Mouse (Mus musculus) cerebral cortex, adult 2 months (tissue): Measurements from ENCODE around the gene Olfr1474.

Source experiments
- WGBS: fragments of 180-500 bp; shearing (Covaris S2); methylation state at CpG from one replicate; pipeline ENCODE4 v1.1.7; 2018; 5-methylcytosine and 5-hydroxymethylcytosine counted together

Gene Olfr1474

DNA sequence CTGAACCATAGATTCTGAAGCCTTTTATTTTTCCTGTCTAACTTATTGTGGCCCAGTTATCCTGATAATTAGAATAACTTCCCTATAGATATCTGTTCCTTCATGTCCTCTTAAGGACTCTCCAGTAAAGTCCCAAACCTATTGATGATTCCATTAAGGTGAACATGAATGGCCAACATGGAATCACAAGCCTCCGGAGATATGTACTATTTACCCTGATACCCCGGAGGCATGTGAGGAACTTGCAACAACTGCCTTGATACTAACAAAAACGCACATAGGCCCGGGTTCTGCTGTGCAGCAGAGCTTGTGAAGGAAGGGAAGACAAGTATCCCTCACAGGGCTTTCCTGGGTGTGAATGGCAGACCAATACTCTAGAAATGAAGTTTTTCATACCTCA is at the start of gene Olfr1474:
TSS of gene Olfr1474 (plus strand) at position 301 of the 400 bp plus-strand sequence.
- WGBS, result 85% methylated on average over 4 of the region's 4 CpGs

DNA sequence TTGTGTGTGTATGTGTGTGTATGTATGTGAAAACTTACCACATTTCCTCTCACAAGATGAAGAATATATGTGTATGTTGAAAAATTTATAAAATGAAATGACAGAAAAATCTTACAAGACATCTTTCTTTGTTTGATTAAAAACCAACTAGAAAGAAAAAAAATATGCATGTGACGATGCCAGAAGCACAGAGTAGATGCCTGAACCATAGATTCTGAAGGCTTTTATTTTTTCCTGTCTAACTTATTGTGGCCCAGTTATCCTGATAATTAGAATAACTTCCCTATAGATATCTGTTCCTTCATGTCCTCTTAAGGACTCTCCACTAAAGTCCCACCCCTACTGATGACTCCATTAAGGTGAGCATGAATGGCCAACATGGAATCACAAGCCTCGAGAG is 26.3 kb upstream of the Olfr1474 start, which contains the start of gene Olfr1471:
TSS of gene Olfr1471 (plus strand) at position 301 of the 400 bp plus-strand sequence.
- WGBS, result 69% methylated on average over 2 of the region's 2 CpGs

DNA sequence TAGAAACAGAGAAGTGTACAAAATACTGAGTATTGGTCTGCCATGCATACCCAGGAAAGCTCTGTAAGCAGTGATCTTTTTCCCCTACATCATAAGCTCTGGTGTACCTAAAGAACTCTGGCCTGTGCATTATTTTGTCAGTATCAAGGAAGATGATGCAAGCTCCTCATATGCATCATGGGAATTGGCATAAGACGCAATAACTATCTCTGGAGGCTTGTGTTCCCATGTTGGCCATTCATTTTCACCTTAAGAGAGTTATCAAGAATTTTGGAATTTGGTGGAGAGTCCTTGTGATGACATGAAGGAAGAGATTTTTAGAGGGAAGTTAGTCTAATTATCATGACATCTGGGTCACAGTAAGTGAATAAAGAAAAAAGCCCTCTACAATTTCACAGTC is 13.4 kb upstream of the Olfr1474 start, which contains the start of gene Olfr1472:
TSS of gene Olfr1472 (minus strand) at position 101 of the 400 bp plus-strand sequence.
- 77% methylated on average over 1 of the region's 1 CpGs for WGBS

DNA sequence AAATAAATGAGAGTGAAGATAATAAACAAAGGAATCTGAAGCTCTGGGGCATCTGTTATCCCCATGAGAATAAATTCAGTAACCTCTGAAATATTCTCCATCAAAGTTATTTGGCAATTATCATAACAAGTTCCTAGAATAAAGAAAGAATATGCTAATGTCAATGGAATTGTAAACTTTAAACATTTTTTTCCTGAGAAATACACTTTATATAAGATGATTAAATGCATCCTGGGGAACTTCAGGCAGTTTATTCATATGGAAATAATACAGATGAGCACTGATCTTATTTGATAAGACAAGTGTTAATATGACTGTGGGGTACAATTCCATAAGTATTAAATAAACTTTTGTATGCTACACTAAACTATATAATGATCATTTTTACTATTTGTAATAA is 10.7 kb downstream of the Olfr1474 start, which contains the start of gene Olfr1475:
TSS of gene Olfr1475 (minus strand) at position 101 of the 400 bp plus-strand sequence.

DNA sequence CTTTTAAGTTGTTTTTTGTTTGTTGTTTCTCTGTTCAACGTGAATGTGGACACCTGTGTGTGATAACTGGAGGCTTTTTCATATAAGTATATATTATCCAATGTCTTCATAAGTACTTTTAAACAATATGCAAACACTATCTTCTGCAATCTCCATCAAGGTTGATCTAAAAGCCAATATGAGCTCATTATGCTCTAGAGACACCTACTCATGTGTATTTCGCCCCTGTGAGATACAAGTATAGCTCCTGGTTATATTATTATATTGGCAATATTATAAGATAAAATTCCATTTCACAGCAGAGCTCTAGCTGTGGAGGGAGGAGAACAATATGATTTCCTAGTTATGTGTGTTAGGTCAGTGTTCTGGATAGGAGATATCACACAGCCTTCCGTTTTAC is 30.9 kb downstream of the Olfr1474 start, which contains the start of gene Olfr1477:
TSS of gene Olfr1477 (plus strand) at position 301 of the 400 bp plus-strand sequence.
- 64% methylated on average over 3 of the region's 3 CpGs for WGBS
